Mouse (Mus musculus): ENCODE measurements around the gene Spata17.

Gene Spata17

DNA sequence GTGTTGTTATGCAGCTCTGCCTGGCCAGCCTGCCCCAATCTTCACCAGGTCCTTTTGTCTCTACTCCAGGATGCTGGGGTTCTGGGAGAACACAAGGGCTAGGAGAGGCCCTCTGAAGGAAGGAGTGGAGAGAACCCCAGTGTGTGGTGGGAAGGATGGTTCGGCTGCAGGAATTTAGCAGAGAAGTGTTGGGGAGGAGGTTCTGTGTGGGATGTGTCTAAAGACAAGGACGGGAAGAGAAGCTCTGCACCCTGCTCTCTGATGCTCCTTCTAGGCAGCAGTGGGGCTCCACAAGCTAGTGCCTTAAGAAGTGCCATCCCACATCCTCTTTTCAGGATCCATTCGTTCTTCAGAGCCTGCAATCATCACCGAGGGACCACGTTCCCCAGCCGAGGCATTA lies 129.2 kb downstream of the Spata17 start:
- DNase-seq (ENCODE audit: low spot score), result no peak

DNA sequence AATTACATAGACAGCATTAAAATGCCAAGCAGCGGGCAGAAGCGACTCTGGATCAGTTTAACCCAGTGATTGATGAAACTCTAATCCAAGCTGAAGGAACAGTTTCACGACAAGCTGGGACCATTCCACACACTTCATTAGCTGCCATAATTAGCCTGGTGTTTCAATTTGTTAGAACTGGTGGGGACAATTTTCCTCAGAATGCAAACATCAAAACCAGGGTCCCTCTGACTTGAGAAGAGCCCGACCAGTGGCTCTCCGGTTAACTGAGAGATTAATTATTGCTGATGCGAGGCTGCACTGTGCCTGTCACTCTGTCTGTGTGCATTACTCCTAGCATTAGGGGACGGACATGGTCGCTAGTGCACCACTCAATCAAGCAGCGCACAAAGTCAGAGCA lies 137.9 kb downstream of the Spata17 start:
- DNase-seq (ENCODE audit: low spot score), result no peak

DNA sequence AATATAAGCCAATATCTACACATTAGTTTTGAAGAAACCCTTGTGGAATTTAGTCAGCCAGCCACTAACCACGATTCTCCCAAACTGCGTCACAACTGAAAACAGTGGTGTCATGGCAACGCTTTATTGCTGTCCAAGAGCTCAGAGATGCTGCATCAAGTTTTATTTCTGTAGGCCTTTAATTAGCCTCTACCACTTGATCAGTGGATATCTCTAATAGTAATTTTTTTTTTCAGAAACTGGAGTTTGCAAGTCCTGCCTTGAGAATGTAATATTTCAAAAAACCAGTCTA lies 138.3 kb downstream of the Spata17 start:
- DNase-seq (ENCODE audit: low spot score), result no peak

DNA sequence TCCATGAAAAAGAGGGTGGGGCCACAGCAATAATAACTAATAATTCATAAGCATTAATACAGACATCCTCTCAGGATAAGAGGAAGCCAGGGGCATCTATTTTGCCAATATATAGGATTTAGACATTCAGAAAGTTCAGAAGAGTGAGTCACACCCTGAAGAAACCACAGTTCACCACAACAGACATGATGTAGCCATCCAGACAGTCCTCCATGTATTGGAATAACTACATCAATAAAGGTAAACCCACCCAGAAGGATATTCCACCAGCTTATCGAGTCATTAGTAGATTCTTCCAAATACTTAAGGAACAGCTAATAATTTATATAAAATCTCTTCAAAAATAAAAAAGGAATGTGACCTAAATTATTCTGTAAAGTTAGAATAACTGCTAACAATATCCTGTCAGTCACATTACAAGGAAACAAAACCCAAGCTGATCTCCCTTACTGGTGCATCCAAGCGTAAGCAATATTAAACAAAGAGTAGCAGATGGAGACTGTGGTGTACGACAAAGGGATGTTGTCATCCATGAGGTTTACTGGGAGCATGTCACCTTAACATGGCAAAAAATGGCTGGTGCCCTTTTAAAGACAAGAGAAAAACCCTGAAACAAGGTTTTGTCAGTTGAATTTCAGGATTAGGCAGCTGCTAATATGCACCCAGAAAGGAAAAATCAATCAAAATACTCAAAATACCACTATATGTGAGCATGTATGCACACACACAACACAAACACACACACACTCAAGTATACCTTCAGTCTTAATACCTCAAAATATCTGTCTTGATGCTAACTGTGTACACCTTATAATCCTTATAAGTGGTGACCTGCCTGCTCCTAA lies 138.8 kb downstream of the Spata17 start:
- no peak for DNase-seq (ENCODE audit: low spot score)

DNA sequence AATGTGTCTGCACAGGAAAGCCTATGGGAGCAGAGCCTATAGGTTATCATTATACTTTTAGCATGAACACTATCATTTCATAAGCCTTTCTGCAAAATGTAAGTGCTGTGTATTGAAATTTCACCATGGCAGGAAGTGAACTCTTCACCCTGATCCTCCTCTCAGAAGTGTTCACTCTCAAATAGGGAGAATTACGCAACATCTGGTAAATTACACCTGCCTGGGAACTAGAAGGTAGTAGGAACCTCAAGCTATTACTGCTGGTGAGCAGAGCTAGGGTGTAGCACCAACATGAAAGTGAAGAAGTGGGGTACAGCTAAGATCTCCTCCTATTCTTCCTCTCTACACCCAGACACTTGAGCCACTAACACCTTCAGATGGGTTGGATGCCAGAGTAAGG lies 155.4 kb downstream of the Spata17 start:
- no peak for DNase-seq (ENCODE audit: low spot score)

DNA sequence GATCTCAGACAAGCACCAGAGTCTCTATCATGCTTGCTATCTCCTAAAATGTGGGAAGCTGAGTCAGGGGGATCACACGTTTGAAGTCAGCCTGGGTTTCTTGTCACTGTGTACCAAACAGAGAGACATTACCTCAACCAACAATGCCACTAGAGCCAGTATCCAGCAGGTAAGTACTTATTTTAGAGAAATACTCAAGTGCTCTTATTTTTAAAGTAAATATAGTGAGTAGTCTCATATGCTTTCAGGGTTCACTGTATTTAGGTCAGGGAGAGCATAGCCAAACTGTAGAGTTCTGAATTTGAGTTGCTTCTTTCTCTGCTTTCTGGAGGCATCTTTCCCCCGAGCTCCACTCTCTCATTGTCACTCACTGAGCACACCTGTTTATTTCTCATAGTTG lies 160.9 kb downstream of the Spata17 start:
- DNase-seq (ENCODE audit: low spot score), result no peak

DNA sequence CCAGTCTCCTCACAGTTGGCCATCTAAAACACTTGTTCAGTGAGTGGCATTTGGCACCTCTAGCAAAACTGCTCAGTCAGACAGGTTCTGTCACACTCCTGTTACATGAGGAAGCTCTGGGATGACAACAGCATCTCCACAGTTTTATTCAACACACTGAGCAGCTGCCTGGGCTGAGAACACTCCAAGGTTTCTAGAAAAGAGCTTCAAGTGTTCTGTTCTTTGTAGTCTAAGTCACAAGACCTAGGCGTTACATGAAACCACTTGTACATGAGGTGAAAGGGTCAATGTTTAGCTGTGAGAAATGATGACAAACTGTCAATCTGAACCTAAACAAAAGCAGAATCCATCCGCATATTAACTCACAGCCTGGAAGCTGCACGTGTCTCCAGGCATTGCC lies 161.4 kb downstream of the Spata17 start:
- no peak for DNase-seq (ENCODE audit: low spot score)

DNA sequence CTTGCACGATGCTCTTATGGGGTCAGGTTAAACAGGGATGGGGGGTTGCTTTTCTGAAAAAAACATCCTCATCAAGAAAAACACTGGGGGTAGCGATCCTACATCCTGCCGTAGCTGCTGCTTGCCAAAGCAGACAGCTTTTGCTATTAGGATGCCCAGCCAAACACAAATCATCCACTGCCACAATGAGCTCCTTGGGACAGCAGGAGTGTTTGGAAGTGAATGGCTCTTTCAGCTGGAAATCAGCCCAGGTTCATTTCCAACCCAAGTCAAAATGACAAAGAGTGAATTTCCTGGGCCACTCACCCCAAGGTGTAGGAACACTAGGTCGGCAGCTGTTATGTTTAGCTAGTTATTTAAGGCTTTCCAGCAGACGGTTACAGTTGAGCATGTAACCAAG lies 162.7 kb downstream of the Spata17 start:
- DNase-seq (ENCODE audit: low spot score), result no peak

DNA sequence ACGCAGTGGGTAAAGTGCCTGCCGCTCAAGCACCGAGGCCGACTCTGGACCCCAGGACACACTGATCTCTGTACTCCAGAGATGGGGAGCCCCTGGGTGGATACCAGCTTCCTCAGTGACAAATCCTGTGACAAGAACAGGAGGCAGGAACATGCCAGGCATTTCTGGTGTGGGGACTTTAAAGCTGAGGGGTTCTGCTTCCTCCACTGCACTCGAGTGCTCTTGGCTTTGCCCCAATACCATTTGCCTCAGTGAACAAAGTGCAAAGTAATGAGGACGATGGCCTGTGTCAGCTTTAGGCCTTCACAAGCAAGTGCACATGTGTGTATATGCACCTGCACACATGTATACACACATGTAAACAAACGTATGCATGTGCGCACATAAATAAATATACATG lies 164.0 kb downstream of the Spata17 start:
- DNase-seq (ENCODE audit: low spot score), result no peak

DNA sequence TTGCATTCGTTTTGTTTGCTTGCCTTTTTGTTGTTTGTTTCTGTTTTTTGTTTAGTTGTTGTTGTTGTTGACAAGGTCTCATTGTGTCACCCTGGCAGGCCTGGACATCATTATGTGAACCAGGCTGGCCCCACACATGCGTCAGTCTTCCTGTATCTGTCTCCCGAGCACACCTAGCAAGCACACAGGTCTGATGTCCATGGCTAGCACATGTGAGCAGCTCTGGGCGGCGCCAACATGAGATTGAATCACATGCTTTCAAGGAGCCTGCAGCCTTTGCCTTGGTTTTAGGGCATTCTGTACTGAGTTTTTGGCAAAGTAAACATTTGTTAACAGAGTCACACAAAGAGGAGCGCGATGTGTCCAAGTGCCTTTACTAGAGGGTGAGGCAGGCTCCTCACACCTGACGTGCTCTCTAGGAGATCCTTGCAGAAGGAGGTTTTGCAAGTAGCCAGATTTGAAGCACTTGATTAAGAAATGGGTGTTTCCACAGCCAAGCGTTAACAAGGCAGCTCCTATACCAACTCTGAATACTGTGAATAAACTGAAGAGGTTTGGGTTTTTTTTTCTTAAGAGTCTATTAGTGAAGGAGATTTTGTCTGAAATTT lies 166.5 kb downstream of the Spata17 start:
- DNase-seq (ENCODE audit: low spot score), result no peak

DNA sequence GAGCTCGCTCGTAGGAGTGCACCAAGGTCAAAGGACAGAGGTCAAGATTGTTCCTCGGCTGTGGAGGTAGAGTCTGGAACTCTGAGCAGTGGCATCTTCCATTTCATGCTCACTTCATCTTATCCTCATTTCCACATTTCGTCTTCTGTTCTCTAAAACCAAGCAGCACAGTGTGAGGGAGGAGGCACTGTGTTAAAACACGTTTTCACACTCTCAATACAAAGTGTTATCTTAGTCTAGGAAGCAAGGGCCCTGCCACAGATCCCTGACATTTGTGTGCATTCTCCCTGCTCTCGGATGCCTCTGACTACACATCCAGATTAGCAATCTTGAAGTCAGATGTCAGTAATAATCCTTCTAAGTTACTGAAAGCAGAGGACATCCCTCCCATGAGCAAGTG lies 170.5 kb downstream of the Spata17 start:
- DNase-seq (ENCODE audit: low spot score), result no peak

DNA sequence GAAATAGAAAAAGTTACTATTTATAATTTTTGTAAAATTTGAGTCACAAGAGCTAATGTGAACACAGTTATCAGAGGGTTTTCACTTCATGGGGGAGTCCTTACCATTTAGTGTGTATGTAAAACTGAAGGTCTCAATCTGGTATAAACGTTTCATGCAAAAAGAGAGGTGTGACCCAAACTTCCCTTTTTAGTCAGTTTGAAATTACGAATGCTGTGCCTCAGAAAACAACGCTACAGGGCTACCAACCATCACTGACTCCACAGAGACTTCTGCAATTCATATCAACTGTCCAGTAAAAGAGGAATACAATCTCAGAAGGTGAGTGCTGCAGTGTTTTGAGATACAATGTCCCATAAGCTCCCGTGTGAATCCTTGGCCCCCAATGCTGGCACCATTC lies 175.5 kb downstream of the Spata17 start:
- DNase-seq (ENCODE audit: low spot score), result no peak

DNA sequence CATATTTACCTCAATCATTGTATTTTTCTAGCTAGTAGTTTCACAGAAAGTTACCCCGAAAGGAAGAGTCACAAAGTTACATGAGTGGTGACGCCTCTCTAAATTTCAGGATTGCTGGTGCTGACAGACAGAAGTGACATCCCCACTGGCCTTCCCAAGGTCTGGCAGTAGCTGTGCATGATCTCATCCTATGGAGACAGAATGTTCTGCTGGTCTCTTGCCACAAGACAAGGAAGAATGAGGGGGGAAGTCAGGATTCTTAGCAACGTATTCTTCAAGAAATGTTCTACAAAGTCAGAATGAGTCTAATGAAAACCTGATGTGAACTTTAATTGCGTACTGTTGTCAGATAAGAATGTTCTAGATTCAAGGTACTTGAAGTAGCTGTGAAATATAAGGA lies 179.5 kb downstream of the Spata17 start:
- no peak for DNase-seq (ENCODE audit: low spot score)

DNA sequence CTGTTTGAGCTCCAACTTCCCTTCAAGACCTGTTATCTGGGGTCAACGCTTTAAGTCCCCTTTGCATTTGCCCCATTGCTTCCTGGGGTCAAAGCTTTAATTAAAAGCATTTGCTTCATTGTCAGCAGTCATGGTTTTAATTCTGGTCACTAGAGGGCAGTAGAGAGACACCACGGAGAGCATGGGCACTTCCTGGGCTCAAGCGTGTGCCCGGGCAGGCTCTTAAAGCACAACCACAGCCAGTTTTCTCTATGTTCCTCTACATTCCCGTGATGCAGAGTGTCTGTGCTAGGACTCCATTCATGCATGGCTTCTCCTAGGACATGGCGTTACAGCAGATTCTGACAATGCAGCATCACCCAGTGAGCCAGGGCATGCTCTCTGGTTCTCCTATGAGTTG lies 183.5 kb downstream of the Spata17 start:
- DNase-seq (ENCODE audit: low spot score), result no peak

DNA sequence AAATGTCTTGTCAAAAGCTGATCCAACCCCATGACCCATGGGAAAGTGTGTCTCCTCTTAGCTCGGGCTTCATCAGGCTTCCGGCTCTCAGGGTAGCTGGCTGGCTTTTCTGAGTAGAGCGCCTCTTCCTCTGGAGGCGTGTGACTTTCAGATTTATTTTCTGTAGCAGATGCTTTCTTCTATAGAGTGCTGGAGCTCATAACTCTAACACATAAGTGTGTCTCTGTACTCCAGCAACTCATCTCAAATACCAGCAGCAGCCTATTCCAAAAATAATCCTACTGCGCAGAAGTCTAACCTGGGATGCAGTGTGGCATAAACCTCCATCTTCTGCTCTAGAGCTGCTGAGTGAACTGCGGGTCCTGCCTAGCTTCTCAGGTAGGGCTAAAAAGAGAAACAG lies 186.4 kb downstream of the Spata17 start:
- no peak for DNase-seq (ENCODE audit: low spot score)

DNA sequence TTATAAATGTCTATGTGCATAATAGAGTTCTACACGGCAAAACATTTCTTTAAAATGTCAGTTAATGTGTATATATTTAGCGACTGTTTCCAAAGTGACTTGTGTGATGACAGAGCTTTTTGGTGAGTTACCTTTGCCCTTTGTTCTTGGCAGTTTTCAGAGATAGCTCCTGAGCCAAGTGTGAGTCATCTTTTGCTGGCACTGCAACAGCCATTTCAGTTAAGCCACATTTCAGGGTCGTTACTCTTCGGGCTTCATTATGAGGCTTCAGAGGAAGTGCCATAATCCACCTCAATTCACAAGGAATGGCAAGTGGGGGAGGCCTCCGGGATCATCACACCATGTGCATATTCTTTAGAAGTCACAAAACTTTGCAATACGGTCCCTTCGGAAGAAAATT lies 195.3 kb downstream of the Spata17 start:
- DNase-seq (ENCODE audit: low spot score), result no peak

DNA sequence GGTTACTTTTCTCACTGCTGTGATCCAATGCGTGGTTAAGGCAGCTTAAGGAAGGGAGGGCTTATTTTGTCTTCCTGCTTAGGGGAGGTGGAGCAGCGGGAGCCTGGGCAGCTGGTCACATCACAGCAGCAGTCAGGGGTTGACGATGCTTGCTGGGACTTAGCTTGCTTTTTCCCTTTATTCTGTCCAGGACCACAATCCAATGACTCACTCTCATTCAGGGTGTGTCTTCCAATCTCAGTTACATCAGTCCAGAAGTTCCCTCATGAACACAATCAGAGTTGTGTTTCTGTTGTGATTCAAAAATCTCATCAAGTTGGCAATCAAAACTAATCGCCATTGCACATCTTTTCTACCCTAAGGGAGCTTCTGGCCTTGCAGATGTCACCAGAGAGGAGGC lies 199.1 kb downstream of the Spata17 start:
- DNase-seq (ENCODE audit: low spot score), result no peak

DNA sequence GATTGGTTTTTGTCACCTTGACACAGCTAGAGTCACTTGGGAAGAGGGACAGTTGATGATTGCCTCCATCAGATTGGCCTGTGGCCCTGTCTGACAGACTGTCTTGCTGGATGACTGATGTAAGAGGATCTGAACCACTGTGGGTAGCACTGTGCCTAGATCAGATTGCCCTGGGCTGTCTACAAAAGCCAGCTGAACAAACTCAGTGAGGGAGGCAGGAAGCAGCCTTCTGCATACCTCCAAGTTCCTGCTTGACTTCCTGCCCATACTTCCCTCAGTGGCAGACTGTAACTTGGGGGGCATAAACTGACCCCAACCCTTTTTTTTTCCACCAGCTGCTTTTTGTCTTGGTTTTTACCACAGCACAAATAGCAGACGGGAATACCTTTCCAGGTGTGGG lies 199.6 kb downstream of the Spata17 start:
- DNase-seq (ENCODE audit: low spot score), result no peak

DNA sequence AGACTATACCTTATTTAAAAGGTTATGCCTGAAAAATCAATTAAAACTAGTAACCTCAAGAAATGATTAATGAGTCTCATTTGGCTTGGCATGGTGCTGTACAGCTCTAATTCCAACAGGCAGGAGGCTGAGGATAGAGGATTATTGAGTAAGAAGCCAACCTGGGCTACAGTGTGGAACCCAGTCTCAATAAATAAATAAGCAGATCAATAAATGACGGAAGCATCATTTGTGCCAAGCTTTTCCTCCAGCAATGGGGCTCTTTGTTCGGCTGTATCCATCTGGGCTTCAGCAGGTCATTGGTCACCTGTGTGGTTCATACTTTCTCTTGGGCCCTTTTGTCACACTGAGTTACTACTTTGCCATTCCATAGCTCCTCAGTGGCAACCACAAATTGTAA lies 201.1 kb downstream of the Spata17 start:
- no peak for DNase-seq (ENCODE audit: low spot score)

DNA sequence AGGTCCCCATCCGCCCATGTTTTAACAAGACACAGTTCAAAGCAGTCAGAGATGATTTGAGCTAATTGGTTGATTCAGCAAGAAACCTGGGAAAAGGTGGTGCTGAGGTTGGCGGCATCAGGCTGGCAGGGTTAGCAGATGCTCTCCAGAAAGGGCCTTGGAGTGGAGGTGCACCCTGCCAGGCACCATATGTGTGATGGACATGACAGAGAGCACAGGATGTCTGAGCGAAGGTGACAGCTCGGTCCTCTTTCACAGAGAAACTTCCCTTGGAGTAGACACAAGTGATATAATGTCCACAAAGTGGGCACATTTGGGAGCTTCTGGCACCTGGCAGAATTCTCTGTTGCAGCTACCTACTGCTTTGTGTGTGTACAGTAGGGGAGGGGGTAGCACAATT lies 203.7 kb downstream of the Spata17 start:
- no peak for DNase-seq (ENCODE audit: low spot score)

DNA sequence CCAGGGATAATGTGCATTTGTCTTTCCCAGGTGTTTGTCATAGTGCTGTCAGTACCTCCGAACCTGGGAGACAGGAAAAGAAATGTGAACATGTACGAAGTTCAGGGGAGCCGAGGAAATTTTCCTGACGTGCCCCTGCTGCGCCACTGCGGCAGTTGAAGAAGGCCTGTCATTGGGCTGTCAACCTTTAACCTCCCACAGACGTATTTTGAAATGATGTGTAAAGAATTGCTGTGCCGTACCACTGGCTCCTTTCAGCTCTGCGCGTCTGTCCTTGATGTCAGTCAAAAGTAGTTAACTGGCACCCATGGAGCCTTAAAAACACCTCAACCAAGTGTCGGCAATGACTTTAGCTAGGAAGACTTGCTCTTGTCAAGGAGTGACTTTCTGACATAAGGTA lies 205.2 kb downstream of the Spata17 start:
- no peak for DNase-seq (ENCODE audit: low spot score)

DNA sequence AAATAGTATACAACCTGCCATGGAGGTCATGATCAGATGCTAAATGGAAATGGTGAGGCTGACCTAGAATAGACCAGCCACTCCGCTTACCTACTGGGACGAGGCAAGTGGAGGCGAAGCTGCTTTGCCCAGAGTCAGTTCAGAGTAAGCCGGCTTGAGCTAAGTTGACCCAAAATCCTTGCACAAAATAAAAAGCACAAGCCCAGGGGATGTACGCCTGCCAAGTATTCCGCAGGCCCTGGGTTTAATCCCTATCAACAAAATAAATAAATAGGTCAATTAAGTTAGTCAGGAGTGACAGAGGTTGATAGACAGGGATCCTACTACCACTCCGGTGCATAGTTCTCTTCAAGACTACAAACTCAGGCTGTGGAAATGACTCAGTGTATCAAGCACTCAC lies 207.0 kb downstream of the Spata17 start:
- no peak for DNase-seq (ENCODE audit: low spot score)

DNA sequence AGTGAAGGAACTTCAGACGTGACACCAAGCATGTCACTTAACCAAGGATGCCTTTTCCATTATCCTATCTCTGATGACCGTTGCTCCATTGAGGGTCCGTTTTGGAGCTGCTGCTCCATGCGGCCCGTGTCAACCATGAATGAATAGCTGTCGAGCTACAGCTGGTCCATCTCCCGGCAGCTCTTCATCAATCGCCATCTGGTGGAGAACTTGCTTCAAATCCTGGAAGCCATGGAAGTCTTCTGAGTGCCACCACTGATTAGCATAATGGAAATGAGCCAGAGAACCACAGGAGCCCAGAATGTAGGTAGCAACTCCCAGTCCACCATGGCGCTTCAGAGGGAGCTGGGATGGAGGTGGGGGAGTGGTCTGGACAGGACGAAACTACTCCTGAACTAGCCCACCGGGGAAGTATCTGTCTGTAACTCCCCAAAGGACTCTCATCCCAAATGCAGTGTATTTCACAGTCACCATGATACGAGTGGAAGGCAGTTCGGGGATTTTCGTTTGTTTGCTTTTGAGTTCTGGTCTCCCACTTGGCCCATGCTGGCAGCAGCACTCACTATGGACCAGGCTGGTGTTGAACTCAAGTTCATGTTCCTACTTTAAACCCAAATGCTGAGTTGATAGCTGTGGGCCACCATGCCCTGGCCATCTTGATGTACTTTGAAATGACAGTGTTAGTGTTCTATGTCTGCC lies 208.9 kb downstream of the Spata17 start:
- DNase-seq (ENCODE audit: low spot score), result no peak

DNA sequence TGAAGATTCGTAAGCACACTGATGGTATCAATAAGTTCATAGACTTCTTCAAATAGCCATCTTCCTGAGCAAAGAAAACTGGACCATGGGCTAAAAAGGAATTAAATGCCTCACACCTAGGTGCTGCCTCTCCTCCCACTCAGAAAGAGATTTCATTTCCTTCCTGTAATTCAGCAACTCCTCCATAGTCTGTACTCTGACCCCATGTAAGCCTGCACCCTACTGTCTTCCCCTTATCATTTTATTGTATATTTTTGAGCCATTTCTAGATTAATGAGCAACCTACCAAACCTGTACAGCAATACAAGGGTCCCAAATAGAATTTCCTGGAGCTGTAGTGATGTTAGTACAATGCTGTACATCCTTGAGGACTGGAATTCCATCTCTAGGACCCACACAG lies 211.0 kb downstream of the Spata17 start:
- DNase-seq (ENCODE audit: low spot score), result no peak

Data from ovary, postnatal 10 days (tissue).